Mouse (Mus musculus): Measurements from ENCODE around the gene Hnrnph1. TPM values are rescaled to one million over a fixed set of nuclear protein-coding genes. Genes with fewer than 3 reads are reported as not detected.

Gene Hnrnph1
- total and polyA plus RNA-seq, 3 experiments, result 239 to 829 (median 428) TPM

DNA sequence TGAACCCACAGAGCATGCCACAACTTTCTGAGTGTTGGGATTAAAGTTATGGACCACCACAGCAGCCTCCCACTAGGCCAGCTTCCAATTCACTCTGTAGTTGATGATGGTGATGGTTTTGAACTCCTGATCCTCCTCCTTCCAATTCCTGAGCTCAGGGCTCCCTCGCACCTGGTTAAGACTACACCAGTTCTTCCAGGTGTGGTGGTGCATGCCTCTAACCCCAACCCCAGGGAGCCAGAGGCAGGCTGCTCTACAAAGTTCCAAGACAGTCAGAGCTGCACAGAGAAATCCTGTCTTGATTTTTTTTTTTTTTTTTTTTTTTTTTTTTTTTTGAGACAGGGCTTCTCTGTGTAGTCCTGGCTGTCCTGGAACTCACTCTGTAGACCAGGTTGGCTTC, 3.2 kb upstream of the Hnrnph1 start:
- H3K4me1 ChIP-seq (ENCODE audit: control insufficient read depth in 1 of 2, insufficient read depth in 2 of 2), result peaks cover 3 to 24% of the 10 kb centered on the region in 2 experiments; a peak in 3 of 4 replicates
- no peak overlapping the region for H3K9ac ChIP-seq (ENCODE audit: insufficient read depth, low read depth)
- no peak overlapping the region for H3K4me2 ChIP-seq (ENCODE audit: insufficient read depth, low read depth, poor library complexity, severe bottlenecking)
- H3K9me3 ChIP-seq (replicated peaks; ENCODE audit: low read length), result no peaks in the 10 kb centered on the region
- no peak for TF ChIP-seq KAT2A (IDR thresholded peaks at IDR 0.05; ENCODE audit: insufficient replicate concordance, low read length)
- no peak for TF ChIP-seq ZC3H11A (IDR thresholded peaks at IDR 0.05; ENCODE audit: low read depth, low read length)
- no peak for TF ChIP-seq ETS1 (conservative IDR thresholded peaks at IDR 0.05; ENCODE audit: low read depth, low read length)
- TF ChIP-seq ZMIZ1 (IDR thresholded peaks at IDR 0.05; ENCODE audit: low read depth, low read length), result no peak
- dilution Hi-C loops (cut with MboI; ENCODE audit: extremely low pct_ligation_motif_present, extremely low pct_unique_long_range_greater_than_20kb, low sequenced_read_pairs) (no loop called here), in situ Hi-C loops (cut with MboI; ENCODE audit: low pct_ligation_motif_present, low pct_unique_long_range_greater_than_20kb, low sequenced_read_pairs) (no loop called here)
- H3K79me2 ChIP-seq (replicated peaks; ENCODE audit: control insufficient read depth, extremely low read depth, insufficient read depth, poor library complexity, severe bottlenecking), result peaks cover 8% of the 10 kb centered on the region
- no peak for DNase-seq (ENCODE audit: extremely low read depth)
- H3K4me3 ChIP-seq (replicated peaks in 1 of 3; ENCODE audit: low read depth in 2 of 3, low read length in 2 of 3, poor library complexity in 1 of 3), result no peak overlapping the region
- H3K27me3 ChIP-seq (replicated peaks), result peaks cover 11% of the 10 kb centered on the region
- peaks cover 0 to 1% of the 10 kb centered on the region in 2 experiments for H3K36me3 ChIP-seq (replicated peaks in 1 of 2; ENCODE audit: control insufficient read depth in 1 of 2, insufficient read depth in 1 of 2, low read length in 1 of 2)
- no peak overlapping the region for H3K27ac ChIP-seq (ENCODE audit: insufficient read depth, low read depth)

DNA sequence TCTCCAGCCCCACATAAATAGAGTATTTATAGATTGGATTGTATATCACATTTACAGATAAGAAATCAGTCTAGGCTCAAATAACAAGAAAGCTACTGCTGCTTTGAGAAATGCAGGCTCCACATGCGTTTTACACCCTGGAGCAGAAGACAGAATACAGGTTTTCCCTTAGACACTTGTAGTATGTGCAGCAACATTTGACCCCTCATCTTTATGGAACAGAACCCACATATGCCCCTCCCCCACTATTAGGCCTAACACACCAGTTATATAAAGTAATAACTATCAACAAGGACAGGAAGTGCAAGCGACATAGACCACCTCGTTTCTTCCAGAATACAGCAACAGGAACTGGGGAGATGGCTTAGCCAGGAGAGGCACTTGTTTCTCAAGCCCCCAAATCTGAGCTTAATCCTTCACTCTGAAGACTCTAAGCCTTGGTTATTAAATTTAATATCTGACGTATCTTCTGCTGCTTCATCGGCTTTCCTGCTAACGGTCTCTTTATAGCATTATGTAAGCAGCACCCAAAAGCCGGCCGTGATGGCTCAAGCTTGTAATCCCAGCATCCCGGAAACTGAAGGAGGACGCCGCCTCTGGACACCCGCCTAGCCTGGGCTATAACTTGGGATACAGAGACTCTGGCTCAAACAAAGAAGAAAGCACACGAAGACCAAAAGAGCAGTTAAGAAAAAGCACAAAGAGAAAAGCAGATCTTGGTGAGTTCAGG, 2.3 kb upstream of the Hnrnph1 start:
- no peak overlapping the region for H3K4me2 ChIP-seq (ENCODE audit: insufficient read depth, low read depth, poor library complexity, severe bottlenecking)
- dilution Hi-C loops (cut with MboI; ENCODE audit: extremely low pct_ligation_motif_present, extremely low pct_unique_long_range_greater_than_20kb, low sequenced_read_pairs), result no loop called here
- TF ChIP-seq CHD1 (IDR thresholded peaks at IDR 0.05; ENCODE audit: low read depth, low read length), result no peak
- no peak for TF ChIP-seq ZNF384 (IDR thresholded peaks at IDR 0.05; ENCODE audit: low read depth, low read length)
- TF ChIP-seq CHD2 (IDR thresholded peaks at IDR 0.05; ENCODE audit: low read length), result no peak
- no peak for TF ChIP-seq ZC3H11A (IDR thresholded peaks at IDR 0.05; ENCODE audit: low read depth, low read length)
- TF ChIP-seq E2F4 (IDR thresholded peaks at IDR 0.05; ENCODE audit: insufficient replicate concordance, low read depth, low read length), result no peak
- TF ChIP-seq ZKSCAN1 (IDR thresholded peaks at IDR 0.05; ENCODE audit: borderline replicate concordance, low read depth, low read length), result no peak
- no peak for TF ChIP-seq MEF2A (IDR thresholded peaks at IDR 0.05; ENCODE audit: borderline replicate concordance, low read depth, low read length)
- no peak for TF ChIP-seq PAX5 (IDR thresholded peaks at IDR 0.05; ENCODE audit: low read length)
- TF ChIP-seq EP300 (IDR thresholded peaks at IDR 0.05; ENCODE audit: low read length), result no peak
- TF ChIP-seq GABPA (IDR thresholded peaks at IDR 0.05; ENCODE audit: insufficient replicate concordance, low read depth, low read length), result no peak
- TF ChIP-seq CTCF (conservative IDR thresholded peaks at IDR 0.05 in 1 of 2, IDR thresholded peaks at IDR 0.05 in 1 of 2; ENCODE audit: low read depth in 2 of 2, low read length in 2 of 2), result no peak
- no peak for TF ChIP-seq TBP (conservative IDR thresholded peaks at IDR 0.05; ENCODE audit: low read depth, low read length)
- no peak for TF ChIP-seq RCOR1 (conservative IDR thresholded peaks at IDR 0.05; ENCODE audit: low read depth, low read length)
- no peak for TF ChIP-seq POLR2AphosphoS2 (IDR thresholded peaks at IDR 0.05; ENCODE audit: low read depth, low read length)
- TF ChIP-seq NRF1 (IDR thresholded peaks at IDR 0.05; ENCODE audit: low read depth, low read length), result no peak
- TF ChIP-seq MXI1 (IDR thresholded peaks at IDR 0.05; ENCODE audit: low read depth, low read length), result no peak
- TF ChIP-seq NELFE (IDR thresholded peaks at IDR 0.05; ENCODE audit: low read depth, low read length), result no peak
- no peaks in the 10 kb centered on the region for H3K9me3 ChIP-seq (replicated peaks; ENCODE audit: low read length)
- no peak overlapping the region for H3K9ac ChIP-seq (ENCODE audit: insufficient read depth, low read depth)
- H3K27ac ChIP-seq (ENCODE audit: insufficient read depth, low read depth), result no peak overlapping the region
- H3K4me3 ChIP-seq (replicated peaks in 1 of 3; ENCODE audit: low read depth in 2 of 3, low read length in 2 of 3, poor library complexity in 1 of 3), result no peak overlapping the region
- peaks cover 17% of the 10 kb centered on the region for H3K79me2 ChIP-seq (replicated peaks; ENCODE audit: control insufficient read depth, extremely low read depth, insufficient read depth, poor library complexity, severe bottlenecking)
- in situ Hi-C loops (cut with MboI; ENCODE audit: low pct_ligation_motif_present, low pct_unique_long_range_greater_than_20kb, low sequenced_read_pairs), result no loop called here
- DNase-seq (ENCODE audit: extremely low read depth), result no peak
- H3K4me1 ChIP-seq (ENCODE audit: control insufficient read depth in 1 of 2, insufficient read depth in 2 of 2), result peaks cover 3 to 24% of the 10 kb centered on the region in 2 experiments; a peak in 3 of 4 replicates
- H3K36me3 ChIP-seq (replicated peaks in 1 of 2; ENCODE audit: control insufficient read depth in 1 of 2, insufficient read depth in 1 of 2, low read length in 1 of 2), result peaks cover 2 to 9% of the 10 kb centered on the region in 2 experiments
- peaks cover 11% of the 10 kb centered on the region for H3K27me3 ChIP-seq (replicated peaks)

All from CH12.LX (cell line).